Mouse (Mus musculus): ENCODE results near the gene Eng. TPM values are rescaled to one million over a fixed set of nuclear protein-coding genes. Genes with fewer than 3 reads are reported as not detected.
A peak's percentile ranks its signal among the peaks of the same experiment; 100 is the strongest.

Eng gene
- polyA plus RNA-seq, 1 experiment = 228 TPM

DNA sequence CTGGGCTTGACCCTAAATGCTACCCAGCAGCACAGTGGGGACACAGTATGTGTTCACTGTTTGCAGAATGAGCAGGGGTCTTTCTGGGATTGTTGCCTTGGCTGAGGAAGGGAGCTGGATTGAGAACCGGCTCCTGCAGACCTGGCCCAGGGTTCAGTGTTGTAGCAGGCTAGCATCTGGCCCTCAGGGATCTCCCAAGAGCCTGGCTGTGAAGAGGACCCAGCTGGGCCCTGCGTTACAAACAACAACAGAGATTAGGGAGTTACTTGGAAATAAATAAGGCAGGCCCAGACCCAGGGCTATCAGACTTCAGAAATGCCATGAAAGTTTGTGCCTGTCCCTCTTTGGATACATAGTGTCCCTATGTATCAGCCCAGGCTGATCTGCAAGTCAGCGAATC is 748 bp upstream of the Eng start:
- WGBS = 70% methylated on average over 3 of the region's 3 CpGs

DNA sequence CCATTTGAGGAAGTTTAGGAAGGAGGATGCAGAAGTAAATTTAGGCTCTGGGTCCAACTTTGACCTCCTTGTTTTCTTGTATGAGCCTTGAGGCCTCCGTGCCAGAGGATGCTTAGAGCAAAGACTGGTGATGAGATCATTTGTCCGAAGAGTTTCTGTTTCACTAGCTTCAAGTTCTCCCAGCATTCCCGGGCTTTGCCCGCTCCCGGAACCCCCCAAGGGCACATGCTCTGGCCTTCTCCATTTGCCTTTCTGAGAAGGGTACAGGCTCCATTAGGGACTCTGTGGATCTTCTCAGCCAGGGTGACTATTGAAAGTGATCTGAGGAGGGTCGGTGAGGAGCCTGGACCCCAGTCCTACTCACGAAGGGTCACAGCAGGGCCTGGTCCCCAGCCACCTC is 971 bp downstream of the Eng start:
- Histone ChIP-seq H3K27ac (ENCODE audit: insufficient read depth, low read depth, low read length) (peak overlapping the region; percentile 98), H3K36me3 (ENCODE audit: control insufficient read depth, insufficient read depth, low read length) (no peaks in the 10 kb centered on the region), H3K27me3 (replicated peaks; ENCODE audit: control insufficient read depth, insufficient read depth, low read length) (no peaks in the 10 kb centered on the region), H3K4me1 (ENCODE audit: control insufficient read depth, insufficient read depth, low read length) (peaks cover 7% of the 10 kb centered on the region), H3K4me3 (ENCODE audit: insufficient read depth, low read depth, low read length) (peak overlapping the region; percentile 75)
- DNase-seq = no peak
- TF ChIP-seq POLR2A (IDR thresholded peaks at IDR 0.05; ENCODE audit: low read depth, low read length) (no peak), CTCF (conservative IDR thresholded peaks at IDR 0.05; ENCODE audit: insufficient read depth, insufficient read length, low read depth, low read length) (no peak)
- WGBS = 64% methylated on average over 7 of the region's 7 CpGs

More for the DNA sequence above, 748 bp upstream of the Eng start:
- TF ChIP-seq CTCF (conservative IDR thresholded peaks at IDR 0.05; ENCODE audit: insufficient read depth, insufficient read length, low read depth, low read length) (no peak), POLR2A (IDR thresholded peaks at IDR 0.05; ENCODE audit: low read depth, low read length) (no peak)
- peaks cover 7% of the 10 kb centered on the region for H3K4me1 ChIP-seq (ENCODE audit: control insufficient read depth, insufficient read depth, low read length)
- H3K36me3 ChIP-seq (ENCODE audit: control insufficient read depth, insufficient read depth, low read length) = no peaks in the 10 kb centered on the region
- no peak overlapping the region for H3K4me3 ChIP-seq (ENCODE audit: insufficient read depth, low read depth, low read length)
- no peak for DNase-seq
- H3K27me3 ChIP-seq (replicated peaks; ENCODE audit: control insufficient read depth, insufficient read depth, low read length) = no peaks in the 10 kb centered on the region
- peak overlapping the region; percentile 74 for H3K27ac ChIP-seq (ENCODE audit: insufficient read depth, low read depth, low read length)

DNA sequence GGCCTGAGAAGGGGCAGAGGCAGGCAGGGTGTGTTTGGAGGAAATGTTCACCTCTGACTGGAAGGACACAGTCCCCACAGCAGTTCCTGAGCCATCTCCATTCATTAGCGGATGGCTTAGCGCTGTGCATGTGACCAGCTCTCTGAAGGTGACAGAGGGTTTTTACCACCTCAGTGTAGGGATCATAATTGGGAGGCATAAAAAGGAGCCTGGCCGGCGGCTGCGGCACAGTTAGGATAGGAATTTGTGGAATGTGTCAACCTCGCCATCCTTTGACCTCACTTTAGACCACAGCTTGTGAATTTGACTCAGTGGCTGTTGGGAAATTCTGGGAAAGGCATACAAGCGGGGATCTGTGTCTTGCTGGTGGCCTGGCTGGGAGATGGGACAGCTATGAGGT is 7.4 kb downstream of the Eng start:
- DNase-seq = peak; percentile 60
- no peak overlapping the region for H3K4me3 ChIP-seq (ENCODE audit: insufficient read depth, low read depth, low read length)

DNA sequence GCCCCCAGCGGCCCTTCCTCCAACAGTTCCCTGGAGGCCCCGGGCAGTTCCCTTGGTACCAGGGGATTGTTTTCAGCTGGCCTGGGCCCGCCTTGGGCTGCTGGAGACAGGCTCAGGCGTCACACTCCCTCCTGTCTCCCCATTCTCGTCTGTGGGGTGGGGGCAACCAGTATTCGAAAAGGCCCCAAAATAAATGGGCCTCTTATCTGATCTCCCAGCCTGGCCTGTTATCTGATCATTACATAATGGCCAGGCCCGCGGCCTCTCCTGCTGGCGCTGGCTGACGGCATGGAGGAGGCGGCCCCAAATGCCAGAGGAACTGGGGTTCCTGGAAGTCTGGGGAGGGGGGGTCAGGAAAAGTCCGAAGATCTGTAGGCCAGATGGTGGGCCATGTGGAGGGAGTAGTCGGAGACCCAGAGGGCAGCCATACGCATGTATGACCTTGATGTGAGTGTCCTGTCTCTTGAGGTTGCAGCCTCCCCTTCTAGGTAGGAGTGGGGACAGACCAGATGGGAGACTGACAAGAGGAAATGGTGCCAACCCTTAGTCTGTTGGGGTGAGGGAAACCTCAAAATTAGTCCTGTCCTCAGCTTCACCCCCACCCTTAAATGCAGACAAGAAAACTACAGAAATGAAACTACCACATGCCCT is 8.5 kb downstream of the Eng start:
- no peak overlapping the region for H3K4me3 ChIP-seq (ENCODE audit: insufficient read depth, low read depth, low read length)
- WGBS = 58% methylated on average over 14 of the region's 14 CpGs
- peak overlapping the region; percentile 97 for H3K27ac ChIP-seq (ENCODE audit: insufficient read depth, low read depth, low read length)
- H3K36me3 ChIP-seq (ENCODE audit: control insufficient read depth, insufficient read depth, low read length) = no peaks in the 10 kb centered on the region
- peak; percentile 69 for DNase-seq
- no peak for TF ChIP-seq POLR2A (IDR thresholded peaks at IDR 0.05; ENCODE audit: low read depth, low read length)
- no peak for TF ChIP-seq CTCF (conservative IDR thresholded peaks at IDR 0.05; ENCODE audit: insufficient read depth, insufficient read length, low read depth, low read length)
- H3K4me1 ChIP-seq (ENCODE audit: control insufficient read depth, insufficient read depth, low read length) = peaks cover 14% of the 10 kb centered on the region; the same call in 1 of the 2 replicates
- no peaks in the 10 kb centered on the region for H3K27me3 ChIP-seq (replicated peaks; ENCODE audit: control insufficient read depth, insufficient read depth, low read length)

More for the DNA sequence above, 7.4 kb downstream of the Eng start:
- 25% methylated on average over 7 of the region's 7 CpGs for WGBS
- Histone ChIP-seq H3K27me3 (replicated peaks; ENCODE audit: control insufficient read depth, insufficient read depth, low read length) (no peaks in the 10 kb centered on the region), H3K36me3 (ENCODE audit: control insufficient read depth, insufficient read depth, low read length) (no peaks in the 10 kb centered on the region), H3K27ac (ENCODE audit: insufficient read depth, low read depth, low read length) (peak overlapping the region; percentile 97), H3K4me1 (ENCODE audit: control insufficient read depth, insufficient read depth, low read length) (peaks cover 14% of the 10 kb centered on the region; the same call in 1 of the 2 replicates)
- no peak for TF ChIP-seq CTCF (conservative IDR thresholded peaks at IDR 0.05; ENCODE audit: insufficient read depth, insufficient read length, low read depth, low read length)
- no peak for TF ChIP-seq POLR2A (IDR thresholded peaks at IDR 0.05; ENCODE audit: low read depth, low read length)

DNA sequence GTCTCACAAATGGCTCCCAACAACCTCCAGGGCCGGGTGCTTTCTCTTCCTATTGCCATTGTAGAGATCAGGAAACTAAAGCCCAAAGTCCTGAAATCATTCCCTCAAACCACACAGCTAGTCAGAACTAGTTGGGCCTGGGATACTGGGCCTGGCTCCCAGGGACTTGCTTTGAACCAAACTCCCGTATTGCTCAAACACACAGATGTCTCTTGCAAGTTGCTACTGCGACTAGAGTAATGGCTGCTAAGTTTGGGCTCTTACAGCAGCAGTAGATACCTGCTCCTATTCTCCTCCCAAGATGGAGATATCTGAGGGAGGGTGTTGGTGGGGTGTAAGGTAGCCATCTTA is 9.0 kb downstream of the Eng start:
- H3K27ac ChIP-seq (ENCODE audit: insufficient read depth, low read depth, low read length) = peak overlapping the region; percentile 97
- H3K36me3 ChIP-seq (ENCODE audit: control insufficient read depth, insufficient read depth, low read length) = no peaks in the 10 kb centered on the region
- WGBS = 60% methylated on average over 3 of the region's 3 CpGs
- peak; percentile 36 for DNase-seq
- TF ChIP-seq CTCF (conservative IDR thresholded peaks at IDR 0.05; ENCODE audit: insufficient read depth, insufficient read length, low read depth, low read length) (no peak), POLR2A (IDR thresholded peaks at IDR 0.05; ENCODE audit: low read depth, low read length) (no peak)
- H3K27me3 ChIP-seq (replicated peaks; ENCODE audit: control insufficient read depth, insufficient read depth, low read length) = no peaks in the 10 kb centered on the region
- peaks cover 14% of the 10 kb centered on the region; the same call in 1 of the 2 replicates for H3K4me1 ChIP-seq (ENCODE audit: control insufficient read depth, insufficient read depth, low read length)
- no peak overlapping the region for H3K4me3 ChIP-seq (ENCODE audit: insufficient read depth, low read depth, low read length)

DNA sequence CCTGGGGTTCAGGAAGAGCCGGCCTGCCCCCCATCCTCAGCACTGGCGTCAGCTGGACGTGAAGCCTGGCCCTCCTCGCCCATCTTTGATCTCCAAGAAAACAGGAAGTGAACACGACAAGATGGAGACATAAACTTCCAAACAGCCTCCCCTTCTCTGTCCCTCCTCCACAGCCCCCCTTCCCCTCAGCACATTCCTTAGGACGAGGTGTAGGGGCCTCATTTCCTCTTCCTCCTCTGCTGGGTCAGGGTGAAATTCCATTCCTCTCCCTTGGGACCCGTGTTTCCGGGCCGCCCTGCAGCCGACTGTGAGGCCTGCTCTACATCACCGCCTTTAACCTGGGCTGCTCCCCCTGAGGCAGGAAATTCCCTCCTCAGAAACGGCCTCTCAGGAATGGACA is 9.4 kb downstream of the Eng start:
- Histone ChIP-seq H3K27me3 (replicated peaks; ENCODE audit: control insufficient read depth, insufficient read depth, low read length) (no peaks in the 10 kb centered on the region), H3K4me1 (ENCODE audit: control insufficient read depth, insufficient read depth, low read length) (peaks cover 14% of the 10 kb centered on the region; the same call in 1 of the 2 replicates), H3K36me3 (ENCODE audit: control insufficient read depth, insufficient read depth, low read length) (no peaks in the 10 kb centered on the region), H3K27ac (ENCODE audit: insufficient read depth, low read depth, low read length) (peak overlapping the region; percentile 97), H3K4me3 (ENCODE audit: insufficient read depth, low read depth, low read length) (no peak overlapping the region)
- WGBS = 44% methylated on average over 12 of the region's 12 CpGs
- TF ChIP-seq POLR2A (IDR thresholded peaks at IDR 0.05; ENCODE audit: low read depth, low read length) (no peak), CTCF (conservative IDR thresholded peaks at IDR 0.05; ENCODE audit: insufficient read depth, insufficient read length, low read depth, low read length) (no peak)
- DNase-seq = peak; percentile 93

DNA sequence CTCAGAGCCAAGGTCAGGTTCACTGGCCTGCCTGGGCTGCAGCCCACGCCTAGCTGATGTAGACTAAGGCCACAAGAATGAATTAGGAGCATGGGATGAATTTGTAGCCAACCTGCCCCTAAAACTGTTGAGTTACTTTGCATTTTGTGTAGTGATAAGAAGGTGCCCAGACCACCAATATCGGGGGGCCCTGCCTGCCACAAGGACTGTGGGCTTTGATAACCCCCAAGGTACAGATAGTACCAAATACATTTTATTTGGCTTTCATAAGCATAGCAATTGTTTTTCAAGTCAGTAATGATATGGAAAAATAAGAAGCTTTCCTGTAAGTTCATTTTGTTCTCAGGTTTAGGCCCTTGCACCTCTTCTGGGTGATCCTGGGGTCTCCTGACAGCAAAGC is 12.5 kb downstream of the Eng start:
- no peak overlapping the region for H3K4me3 ChIP-seq (ENCODE audit: insufficient read depth, low read depth, low read length)
- 79% methylated on average over 2 of the region's 2 CpGs for WGBS
- no peak for DNase-seq
- H3K4me1 ChIP-seq (ENCODE audit: control insufficient read depth, insufficient read depth, low read length) = peaks cover 15% of the 10 kb centered on the region; the same call in 1 of the 2 replicates
- no peaks in the 10 kb centered on the region for H3K36me3 ChIP-seq (ENCODE audit: control insufficient read depth, insufficient read depth, low read length)
- H3K27me3 ChIP-seq (replicated peaks; ENCODE audit: control insufficient read depth, insufficient read depth, low read length) = no peaks in the 10 kb centered on the region
- no peak for TF ChIP-seq CTCF (conservative IDR thresholded peaks at IDR 0.05; ENCODE audit: insufficient read depth, insufficient read length, low read depth, low read length)
- no peak for TF ChIP-seq POLR2A (IDR thresholded peaks at IDR 0.05; ENCODE audit: low read depth, low read length)
- peak overlapping the region; percentile 53 for H3K27ac ChIP-seq (ENCODE audit: insufficient read depth, low read depth, low read length)

Data from kidney, adult 2 months (tissue).